Mouse (Mus musculus): ENCODE measurements at regions not wholly inside any gene's neighbourhood (a gene's known extent, or its start where the extent isn't known, plus 50 kb on each side); places are given as distances from the start of the nearest gene placed in this dataset.

DNA sequence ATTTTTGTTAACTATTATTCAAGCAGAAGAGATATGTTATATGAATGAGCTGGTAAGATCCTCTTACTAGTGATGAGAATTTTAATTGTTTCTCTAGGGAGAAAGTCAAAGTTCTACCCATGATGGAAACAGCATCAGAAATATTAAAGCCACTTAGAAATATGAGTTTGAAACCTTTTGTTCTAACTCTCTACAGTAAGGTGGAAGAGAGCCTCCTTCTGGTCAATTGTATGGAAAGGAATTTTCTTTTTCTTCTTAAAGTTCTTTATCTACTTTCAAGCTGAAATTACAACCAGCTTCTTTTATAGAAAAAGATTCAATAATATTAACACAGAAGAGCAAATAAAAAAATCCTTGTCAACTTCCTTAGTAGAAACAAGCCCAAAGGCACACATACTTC lies 94.4 kb upstream of the E2f7 start:
- TF ChIP-seq CTCF (IDR thresholded peaks at IDR 0.05; ENCODE audit: low read depth) (no peak), EP300 (IDR thresholded peaks at IDR 0.05; ENCODE audit: low read depth) (no peak)
